Mouse (Mus musculus) adrenal gland, postnatal 25 days (tissue): ENCODE measurements around the gene Aff3. TPM values are rescaled to one million over a fixed set of nuclear protein-coding genes. Genes with fewer than 3 reads are reported as not detected.

ENCODE experiments used
- DNase-seq: peaks from one replicate; pipeline ENCODE4 v3.0.0; 2021; ENCODE audit warnings: mixed read lengths
- total RNA-seq: library from RNA; stranded (reverse); gene quantifications from 2 replicates; pipeline ENCODE4 v1.2.3, GENCODE M21; 2021

Aff3 gene
- total RNA-seq, 1 experiment from 2014 or later, result 2.8 TPM

DNA sequence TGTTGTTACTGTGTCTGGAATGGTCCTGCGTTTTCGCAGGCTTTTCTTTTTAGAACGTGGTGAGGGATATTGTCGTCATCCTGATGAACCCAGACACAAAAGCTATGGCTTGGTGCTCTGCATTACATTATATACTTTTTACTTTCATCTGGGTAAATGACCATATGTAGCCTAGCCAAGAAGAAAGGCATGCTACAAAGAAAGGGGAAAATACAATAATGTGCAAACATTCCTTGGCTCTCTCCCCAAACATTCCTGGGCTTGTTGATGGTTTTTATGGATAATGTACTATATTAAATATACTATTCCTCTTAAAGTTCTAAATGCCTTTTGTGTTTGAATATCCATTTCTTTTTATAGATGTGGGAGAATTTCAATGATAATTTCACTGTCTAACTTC lies 435.9 kb downstream of the Aff3 start:
- DNase-seq, result no peak

DNA sequence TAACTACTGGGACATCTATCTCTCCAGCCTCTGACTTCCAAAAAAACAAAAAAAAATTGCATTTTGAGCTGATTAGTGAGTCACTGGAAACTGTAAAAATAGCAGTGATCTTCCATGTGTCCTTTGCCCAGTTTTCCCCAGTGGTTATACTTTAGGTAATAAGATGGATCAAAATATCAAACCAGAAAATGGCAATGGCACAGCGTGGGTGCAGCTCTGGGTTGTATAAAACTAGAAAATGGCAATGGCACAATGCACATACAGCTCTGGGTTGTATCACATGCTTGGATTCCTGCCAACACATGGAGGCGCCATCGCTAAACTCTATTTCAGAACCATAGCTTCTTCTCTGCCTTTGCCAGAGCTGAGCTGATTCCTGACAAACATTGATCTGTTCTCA lies 439.6 kb downstream of the Aff3 start:
- no peak for DNase-seq

DNA sequence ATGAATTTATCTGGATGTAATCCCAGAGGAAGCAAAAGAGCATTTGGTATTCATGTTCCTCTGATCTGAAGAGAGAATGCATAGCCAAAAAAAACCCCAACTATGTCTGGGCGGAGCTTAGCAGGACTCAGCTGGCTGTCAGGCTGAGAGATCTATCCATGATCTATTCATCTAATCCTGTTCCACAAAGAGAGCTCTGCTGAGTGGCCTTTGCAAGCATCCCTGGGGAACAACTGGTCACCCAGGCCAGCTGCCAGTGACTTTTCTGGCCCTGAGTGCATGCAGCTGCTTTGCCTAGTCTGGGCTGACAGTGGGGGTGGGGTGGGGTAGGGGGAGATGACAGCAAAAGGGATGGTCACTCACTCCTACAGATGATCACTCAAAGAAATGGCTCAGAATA lies 442.6 kb downstream of the Aff3 start:
- no peak for DNase-seq

DNA sequence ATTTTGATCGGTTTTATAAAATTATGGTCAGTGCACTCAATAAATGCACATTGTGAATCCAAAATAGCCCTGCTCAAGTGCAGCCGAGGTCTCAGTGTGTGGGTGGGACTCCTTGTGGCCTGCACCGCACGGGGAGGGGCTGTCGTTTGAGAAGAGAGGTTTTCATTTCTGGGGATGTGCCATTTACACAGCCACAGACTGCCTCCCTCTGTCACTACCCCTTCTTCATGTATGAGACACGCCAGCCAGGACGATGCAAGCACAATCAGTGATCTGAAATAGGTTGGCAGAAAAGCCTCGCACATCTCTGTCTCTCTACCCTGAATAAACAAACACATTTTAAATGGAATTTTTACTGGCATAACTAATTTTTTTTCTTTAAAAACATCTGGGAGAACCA lies 443.3 kb downstream of the Aff3 start:
- no peak for DNase-seq

DNA sequence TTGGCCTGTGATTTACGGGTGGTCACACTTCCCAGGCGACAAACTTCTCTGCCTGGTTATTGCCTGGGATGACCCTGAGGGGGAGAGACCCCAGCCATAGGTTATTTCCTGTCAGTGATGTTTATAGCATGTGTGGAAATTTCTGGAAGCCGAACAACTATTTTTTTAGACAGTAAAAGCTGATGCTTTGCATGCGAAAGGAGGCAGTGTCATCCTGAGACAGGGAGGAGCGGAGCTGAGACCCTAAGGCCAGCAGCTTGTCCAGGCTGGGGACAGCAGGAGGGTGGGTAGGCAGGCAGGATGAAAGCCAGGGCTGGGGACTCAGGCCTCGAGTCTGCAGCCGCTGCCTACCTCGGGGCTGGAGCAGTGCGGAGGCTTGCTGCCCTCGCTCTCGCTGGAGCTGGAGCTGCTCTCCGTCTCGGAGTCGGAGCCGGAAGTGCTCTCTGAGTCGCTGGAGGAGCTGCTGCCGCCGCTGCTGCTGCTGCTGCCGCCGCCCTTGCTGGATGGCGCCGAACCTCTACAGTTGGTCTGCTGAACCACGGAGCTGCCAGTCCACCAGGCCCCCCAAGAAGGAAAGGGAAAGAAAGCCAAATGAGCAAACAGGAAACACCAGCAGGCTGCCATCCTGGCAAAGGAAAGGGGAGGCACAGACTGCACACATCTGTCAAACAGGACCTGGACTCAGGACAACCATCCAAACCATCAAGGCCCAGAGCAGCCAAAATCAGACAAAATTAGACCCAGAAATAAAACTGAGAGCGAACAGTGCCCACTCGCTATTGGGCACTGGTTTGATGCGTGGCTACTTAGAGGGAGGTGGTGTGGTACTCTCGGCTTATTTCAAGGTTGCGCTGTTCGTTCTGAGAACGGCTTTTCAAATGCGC lies 446.6 kb downstream of the Aff3 start:
- DNase-seq, result peak; percentile 30

DNA sequence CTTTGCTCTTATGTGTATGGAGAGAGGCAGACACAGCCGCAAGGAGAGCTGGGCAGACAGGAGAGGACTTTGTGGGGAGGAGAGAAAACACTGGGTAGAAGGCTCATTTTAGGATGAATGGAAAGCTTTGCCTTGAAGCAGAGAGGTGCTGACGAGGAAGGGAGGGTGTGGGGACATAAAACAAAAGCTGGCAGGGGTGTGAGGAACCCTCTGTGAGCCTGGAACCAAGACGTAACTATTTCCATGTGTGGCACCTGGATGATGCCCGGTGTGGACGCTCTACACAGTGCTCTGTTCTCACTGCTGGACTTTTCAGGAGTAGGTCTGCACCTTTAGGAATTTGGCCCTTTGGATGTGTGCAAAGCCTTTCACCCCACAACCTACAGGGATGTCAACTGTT lies 447.7 kb downstream of the Aff3 start:
- DNase-seq, result no peak

DNA sequence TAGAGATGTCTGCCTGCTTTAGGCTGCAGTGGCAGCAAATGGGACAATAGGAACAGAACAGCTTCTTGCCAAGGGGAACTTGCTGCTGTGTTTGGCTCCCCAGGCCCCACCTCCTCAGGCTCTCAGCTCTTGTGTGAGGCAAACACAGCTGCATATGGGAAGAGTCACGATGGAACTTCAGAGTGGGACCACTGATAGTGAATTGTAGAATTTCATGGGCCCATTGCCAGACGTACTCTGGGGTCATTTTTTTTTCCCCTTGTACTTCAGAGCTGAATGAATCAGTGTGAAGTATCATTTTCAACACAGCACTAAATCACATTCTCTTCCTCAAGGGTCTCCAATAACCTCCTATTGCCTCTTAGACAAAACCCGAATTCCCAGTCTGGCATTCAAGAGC lies 451.4 kb downstream of the Aff3 start:
- DNase-seq, result no peak

DNA sequence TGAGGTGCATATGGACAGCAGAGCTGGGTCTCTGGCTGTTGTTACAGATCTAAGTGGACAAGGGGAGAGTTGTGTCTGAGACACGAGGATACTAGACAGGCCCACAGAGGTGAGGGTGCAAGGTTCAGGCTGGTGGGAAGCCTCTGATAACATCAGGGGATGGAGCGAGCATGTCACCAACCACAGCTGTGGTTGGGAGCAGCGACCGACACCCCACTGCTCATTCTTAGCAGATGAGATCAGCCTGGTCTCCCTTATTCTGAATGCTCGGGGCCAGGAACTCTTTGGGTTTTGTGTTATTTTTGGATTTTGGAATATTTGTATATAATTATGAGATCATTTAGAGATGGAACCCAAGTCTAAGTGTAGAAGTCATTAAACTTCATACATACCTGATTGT lies 452.4 kb downstream of the Aff3 start:
- DNase-seq, result no peak

DNA sequence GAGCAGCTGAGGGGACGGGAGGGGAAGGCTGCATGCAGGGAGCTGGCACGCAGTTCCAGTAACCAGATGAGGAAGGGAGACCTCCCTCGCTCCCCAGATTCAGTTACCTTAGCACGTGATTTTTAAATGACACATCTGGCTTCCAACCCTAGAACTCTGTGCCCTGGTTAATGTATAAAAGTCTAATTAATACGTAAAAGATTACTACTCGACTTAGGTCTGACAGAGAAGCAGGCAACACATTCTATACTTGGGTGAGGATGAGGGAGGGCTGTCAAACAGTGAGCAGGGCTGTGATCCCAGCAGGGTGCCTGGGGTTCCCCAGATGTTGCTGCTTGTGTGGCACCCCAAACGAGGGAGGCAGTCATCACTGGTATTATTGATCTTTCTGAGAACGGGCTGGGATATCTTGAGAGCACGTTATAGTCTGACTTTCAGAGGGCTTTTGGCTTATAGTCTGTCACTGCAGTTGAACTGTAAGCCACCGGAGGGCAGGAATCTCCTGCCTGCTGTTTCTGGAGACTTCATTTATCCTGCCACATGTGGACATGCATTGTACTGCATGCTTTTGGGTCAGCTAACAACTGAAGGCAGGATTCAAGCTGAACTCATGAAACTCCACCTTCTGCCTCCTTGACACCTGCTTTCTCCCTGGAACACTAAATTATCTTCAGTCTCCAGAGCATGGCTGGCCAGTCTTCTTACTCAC lies 462.1 kb downstream of the Aff3 start:
- DNase-seq, result peak; percentile 25

DNA sequence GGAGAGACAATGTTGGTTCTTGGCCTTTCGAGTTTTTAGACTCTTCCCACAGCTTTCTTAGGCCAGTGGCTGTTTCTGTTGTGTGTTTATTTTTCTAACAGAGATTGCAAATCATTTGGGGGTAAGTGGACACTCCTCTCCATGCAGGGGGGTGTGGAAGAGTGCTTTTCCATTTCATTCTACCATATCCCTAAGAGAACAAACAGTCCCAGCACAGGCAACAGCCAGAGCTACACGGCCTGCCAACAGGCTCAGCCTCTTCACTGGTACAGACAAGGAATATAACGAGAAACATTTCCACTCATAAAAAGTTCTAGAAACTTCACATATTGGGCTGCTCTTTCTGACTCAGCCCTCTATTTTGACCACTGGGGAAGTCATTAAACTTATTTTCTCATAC lies 463.0 kb downstream of the Aff3 start:
- no peak for DNase-seq

DNA sequence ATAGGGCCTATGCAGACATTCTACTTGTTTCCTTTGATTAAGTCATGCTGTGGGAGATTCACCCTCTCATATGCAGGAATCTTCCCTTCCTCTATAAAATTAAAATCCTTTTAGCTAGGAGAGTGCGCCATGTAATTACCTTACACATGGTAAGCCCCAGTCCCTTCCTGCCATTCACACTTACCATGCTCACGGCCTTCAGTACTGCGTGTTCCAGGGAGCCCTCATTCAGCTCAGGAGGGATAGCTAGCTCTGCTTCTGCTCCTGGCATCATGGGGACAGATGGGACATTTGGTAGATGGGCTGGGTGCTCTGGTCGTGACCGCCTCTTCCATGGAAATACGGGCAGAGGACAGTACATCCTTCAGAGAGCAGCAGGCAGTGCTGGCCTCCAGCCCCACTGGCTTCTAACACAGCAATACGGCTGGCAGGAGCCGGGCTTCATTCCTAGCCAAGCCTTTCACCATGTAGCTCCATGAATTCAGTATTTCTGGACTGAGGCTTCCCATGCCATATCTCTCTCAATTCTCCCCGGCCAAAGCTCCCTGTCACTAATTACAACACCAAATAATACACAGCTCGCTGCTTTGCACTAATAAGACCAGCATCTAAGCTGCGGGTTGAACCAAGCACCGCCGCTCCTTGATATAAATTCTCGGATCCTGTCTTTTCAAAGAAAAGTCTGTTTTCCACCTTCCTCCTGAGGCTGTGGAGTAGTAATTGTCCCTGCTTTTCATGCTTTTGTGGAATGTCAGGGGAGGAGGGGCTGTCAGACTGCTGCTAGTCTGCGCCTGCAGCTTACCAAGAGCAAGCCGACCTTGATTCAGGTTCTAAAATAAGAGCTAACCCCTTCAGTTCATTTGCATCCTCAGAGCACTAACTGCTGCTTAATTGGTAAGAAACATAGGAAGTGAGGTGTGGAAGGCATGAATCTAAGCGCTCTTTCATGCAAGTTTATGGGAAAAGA lies 464.8 kb downstream of the Aff3 start:
- peak; percentile 18 for DNase-seq

DNA sequence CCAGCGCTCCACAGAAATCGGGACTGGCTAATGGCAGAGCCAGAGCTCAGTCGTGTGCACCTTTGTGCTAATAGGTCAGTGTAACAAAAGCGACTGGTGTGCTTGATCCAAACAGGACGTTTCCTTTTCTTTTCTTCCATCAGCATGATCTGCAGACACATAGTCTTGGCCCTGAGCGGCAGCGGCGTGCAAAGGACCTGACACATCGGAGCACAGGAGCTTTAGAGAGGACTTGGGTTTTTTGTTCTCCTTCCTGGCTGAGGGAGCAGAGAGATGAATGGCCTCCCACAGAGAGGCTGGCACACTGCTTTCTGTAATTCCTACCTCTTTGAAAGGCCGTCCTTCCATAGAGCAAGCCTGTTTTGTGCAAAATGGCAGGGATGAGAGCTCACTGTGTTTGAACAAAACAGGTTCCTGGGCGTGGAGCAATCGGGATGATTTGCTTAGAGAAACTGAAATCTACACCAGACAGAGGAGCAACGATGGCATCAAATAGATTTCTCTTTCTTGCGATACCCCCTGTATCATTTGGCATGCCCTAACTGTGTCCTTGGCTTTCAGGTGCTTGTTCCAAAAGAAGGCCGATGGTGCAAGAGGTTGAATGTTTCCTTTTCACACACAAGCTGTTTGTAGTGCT lies 466.2 kb downstream of the Aff3 start:
- DNase-seq, result no peak

DNA sequence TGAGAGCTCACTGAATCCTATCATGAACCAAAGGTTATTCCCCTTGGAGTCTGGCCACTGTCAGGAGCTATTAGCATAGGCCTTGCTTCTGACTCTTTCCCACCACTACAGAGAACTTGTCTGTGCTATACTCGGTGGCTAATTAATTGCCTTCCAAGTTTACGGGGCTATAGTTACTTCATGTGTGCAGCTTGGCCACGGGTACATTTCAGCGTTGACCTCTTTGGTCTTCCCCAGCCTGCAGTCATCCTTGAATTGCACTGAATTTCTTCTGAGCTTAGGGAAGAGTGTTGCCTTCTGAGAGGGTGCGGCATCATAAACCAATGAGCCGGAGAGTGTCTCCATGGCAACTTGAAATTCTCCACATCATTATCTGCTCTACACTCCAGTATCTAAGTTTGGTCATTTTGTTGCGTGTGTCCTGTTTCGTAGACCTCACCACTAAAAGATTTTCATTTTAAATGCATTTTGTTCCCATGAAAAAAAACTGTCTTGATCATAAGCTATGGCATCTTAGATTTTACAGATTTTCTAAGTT lies 467.5 kb downstream of the Aff3 start:
- DNase-seq, result no peak

DNA sequence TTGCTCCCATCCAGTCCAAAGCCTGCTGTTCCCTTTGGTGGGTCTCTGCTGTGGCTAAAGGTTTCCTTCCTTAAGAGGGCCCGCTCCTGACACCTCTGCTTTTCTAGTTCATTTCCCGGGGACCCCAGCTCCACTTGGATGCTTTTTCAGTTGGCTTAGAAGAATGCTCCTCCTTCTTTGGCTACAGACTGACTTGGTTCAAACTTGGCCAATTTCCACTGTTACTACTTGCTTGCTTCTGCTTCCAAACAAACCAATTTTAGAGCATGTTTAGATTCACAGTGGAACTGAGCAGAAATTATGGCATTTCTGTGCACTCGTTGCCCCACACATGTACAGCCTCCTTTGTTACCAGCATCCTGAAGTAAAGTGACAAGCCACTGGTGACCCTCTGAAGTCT lies 469.0 kb downstream of the Aff3 start:
- no peak for DNase-seq

DNA sequence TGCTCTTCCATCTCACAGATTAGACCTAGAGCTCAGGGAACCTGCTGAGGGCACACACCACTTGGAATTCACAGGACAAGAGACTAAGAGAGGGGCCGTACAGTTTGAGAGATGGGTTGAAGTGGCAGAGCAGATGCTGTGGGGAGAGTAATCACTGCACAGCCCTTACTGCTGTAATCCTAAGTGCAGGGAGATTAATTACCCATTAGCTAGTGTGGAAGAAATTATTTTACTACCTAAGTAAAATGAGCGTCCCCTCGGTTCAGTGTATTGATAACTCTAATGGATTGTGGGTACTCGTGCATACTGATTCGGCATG lies 478.6 kb downstream of the Aff3 start:
- no peak for DNase-seq

DNA sequence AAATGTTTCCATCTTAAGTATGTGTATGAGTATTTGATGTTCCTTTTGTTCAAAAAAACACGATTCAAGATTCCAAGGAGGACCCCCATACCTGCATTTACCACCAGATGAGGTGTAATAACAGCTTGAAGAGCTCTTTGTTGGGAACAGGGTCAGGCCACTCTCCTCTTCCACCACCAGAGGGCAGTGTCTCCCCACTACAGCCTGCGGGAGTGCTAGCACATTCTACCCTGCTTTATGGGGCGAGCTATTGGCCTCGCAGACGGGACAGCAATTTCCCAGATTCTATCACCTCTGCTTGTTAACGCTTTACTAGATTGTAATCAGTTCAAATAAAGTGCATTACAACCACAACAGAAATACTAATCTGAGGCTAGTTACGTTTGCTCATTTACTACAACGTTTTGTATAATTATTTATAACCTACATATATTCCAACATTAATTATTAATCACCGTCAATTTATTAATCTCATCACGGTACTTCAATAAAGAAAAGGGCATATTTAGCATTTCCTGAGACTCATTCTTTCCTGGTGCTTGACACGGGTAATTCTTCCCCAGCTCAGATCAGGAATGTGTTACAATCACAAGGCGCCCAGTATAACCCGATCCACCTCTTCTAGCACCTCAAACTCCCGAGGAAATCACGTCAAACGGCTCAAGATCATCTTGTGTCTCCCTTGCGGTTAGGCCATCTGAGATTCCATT lies 479.1 kb downstream of the Aff3 start:
- peak; percentile 82 for DNase-seq

DNA sequence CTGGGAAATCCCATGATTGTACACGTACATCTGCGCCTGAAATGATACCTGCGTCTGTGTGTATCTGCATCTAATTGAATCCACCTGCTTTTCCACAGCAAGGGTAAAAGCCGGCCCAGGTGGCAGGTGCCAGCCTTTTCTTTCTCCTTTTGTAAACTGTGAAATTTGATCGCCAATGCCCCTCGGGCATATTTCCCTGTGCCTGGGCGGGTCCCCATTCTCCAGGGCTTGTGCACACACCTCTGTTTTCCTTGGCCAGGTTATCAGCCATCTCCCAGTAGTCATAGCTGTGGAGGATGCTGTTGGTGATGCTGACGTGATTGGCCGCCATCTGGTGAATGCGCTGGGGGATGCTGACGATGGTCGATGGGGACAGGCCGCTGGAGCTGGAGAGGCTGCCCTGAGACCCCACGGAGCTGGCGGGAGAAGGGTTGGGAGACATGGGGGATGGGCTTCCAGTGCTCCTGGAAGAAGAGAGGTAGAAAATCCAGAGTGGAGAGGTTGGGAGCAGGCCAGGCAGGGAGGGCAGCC lies 483.7 kb downstream of the Aff3 start:
- no peak for DNase-seq

DNA sequence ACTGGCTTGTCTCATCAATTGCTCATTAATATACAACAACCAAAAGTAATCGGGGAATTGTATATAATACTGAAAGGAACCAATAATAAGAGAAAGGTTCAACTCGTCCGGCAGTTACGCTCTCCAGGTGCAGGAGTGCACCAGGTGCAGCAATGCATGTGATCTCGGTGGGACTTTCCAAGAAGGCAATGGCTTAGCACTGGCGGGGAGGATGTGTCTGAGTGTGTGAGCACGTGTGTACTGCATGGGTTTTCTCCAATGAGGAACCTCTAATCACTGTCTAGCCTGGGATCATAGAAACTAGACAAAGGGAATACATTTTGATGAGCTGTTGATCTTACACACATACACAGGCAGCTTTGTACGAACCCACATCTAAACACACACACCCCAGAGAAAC lies 485.8 kb downstream of the Aff3 start:
- DNase-seq, result no peak

DNA sequence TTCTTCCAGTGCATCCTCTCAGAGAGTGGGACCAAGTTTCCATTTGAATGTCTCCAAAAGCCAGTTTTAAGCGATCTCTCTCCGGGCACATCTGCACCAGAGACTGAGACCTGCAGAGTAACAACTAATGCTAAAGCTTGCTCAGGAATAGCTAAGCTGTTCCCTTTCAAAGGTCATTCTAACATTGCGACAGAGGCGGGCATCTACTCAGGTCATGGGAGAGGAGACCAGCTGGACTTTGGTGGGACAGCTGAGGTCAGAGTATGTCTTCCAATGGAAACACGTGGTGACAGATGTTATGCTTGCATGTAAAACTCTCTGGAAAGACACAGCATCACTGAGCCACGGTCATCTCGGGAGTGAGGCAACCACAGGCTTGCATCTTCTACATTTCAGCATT lies 488.7 kb downstream of the Aff3 start:
- no peak for DNase-seq

DNA sequence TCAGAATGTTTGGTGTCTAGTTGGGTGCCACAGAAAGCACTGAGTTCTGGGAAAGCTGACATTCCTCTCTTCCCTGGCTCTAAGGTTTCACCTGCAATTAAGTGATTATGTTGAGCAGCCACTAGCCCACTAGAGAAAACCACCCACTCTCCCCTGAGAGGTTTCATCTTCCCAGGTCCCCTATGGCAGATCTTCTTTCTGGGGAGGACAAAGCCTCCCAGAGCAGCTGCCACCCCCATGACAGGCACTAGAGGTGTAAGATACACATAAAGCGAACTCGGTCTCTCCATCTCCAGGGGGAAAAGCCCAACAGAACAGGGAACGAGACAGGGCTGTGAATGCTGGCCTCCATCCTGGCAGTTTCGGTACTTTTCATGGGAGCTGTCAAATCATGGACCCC lies 492.9 kb downstream of the Aff3 start:
- no peak for DNase-seq

DNA sequence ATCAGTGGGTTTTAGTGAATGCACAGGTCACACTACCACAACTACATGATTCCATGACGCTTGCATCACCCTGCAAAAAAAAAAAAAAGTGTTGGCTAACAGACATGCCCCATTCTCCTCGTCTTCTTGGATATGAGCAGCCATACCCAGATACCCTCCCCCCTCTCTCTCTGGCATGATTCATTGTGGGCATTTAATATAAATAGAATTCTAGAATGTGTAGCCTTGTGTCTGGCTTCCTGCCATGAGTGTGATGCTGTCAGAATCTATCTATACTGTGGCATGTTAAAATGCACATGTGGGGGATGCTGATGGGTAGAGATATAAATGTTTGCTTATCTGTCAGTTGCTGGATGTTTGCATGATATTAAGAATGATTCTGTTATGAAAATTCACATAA lies 499.1 kb downstream of the Aff3 start:
- DNase-seq, result no peak
